Mouse (Mus musculus) kidney, adult 2 months (tissue): ENCODE data around the gene Il4ra.

Source experiments
- CTCF ChIP-seq: fragments of 200-500 bp; conservative IDR thresholded peaks from 2 replicates; pipeline ENCODE4 v1.5.1; 2011; ENCODE audit warnings: low read depth, mild to moderate bottlenecking, control low read depth, low read length, moderate library complexity, mixed read lengths; ENCODE audit not compliant: insufficient read depth, insufficient read length
- POLR2A ChIP-seq: fragments of 200-500 bp; IDR thresholded peaks from one replicate; pipeline ENCODE4 v1.6.1; 2011; ENCODE audit warnings: low read depth, low read length, control low read depth

- TF ChIP-seq CTCF = no peak
- TF ChIP-seq POLR2A = no peak
Measured at GRCm38 (mm10) chr7:125599373-125599973, 47.6 kb downstream of the Il4ra start.
